Mouse (Mus musculus): ENCODE data around the gene Vmn1r178. TPM values are rescaled to one million over a fixed set of nuclear protein-coding genes. Genes with fewer than 3 reads are reported as not detected.

Gene Vmn1r178
- not detected for polyA plus RNA-seq (2017; shearing (Covaris generic))

GRCm38 (mm10) chr7:23891709-23892108 lies at the start of gene Vmn1r178:
Vmn1r178 (plus strand) TSS chr7:23892009.

GRCm38 (mm10) chr7:23866349-23866748 lies 25.5 kb upstream of the Vmn1r178 start, which contains the start of gene Vmn1r177:
Vmn1r177 (minus strand) TSS chr7:23866449.

GRCm38 (mm10) chr7:23926678-23927077 lies 34.9 kb downstream of the Vmn1r178 start, which contains the start of gene Vmn1r179:
Vmn1r179 (plus strand) TSS chr7:23926978.

Other genes with a start within 250 kb of the Vmn1r178 start
- not detected for gene Vmn1r172, start 233.7 kb upstream of the Vmn1r178 start, polyA plus RNA-seq (2017; shearing (Covaris generic))
- not detected for gene Vmn1r173, start 191.3 kb upstream of the Vmn1r178 start, polyA plus RNA-seq (2017; shearing (Covaris generic))
- gene Vmn1r174, start 139.7 kb upstream of the Vmn1r178 start, polyA plus RNA-seq (2017; shearing (Covaris generic)) = 0.04 TPM
- not detected for gene Vmn1r175, start 81.4 kb upstream of the Vmn1r178 start, polyA plus RNA-seq (2017; shearing (Covaris generic))
- not detected for gene Vmn1r176, start 54.6 kb upstream of the Vmn1r178 start, polyA plus RNA-seq (2017; shearing (Covaris generic))
- not detected for gene Vmn1r177, start 25.6 kb upstream of the Vmn1r178 start, polyA plus RNA-seq (2017; shearing (Covaris generic))
- 0.07 TPM for gene Vmn1r179, start 35.0 kb downstream of the Vmn1r178 start, polyA plus RNA-seq (2017; shearing (Covaris generic))
- not detected for gene Vmn1r180, start 58.6 kb downstream of the Vmn1r178 start, polyA plus RNA-seq (2017; shearing (Covaris generic))
- not detected for gene Vmn1r181, start 82.6 kb downstream of the Vmn1r178 start, polyA plus RNA-seq (2017; shearing (Covaris generic))
- not detected for gene V1rd19, start 109.7 kb downstream of the Vmn1r178 start, polyA plus RNA-seq (2017; shearing (Covaris generic))
- gene Vmn1r183, start 161.2 kb downstream of the Vmn1r178 start, polyA plus RNA-seq (2017; shearing (Covaris generic)) = 0.05 TPM
- 42.6 TPM for gene Zfp180, start 189.9 kb downstream of the Vmn1r178 start, polyA plus RNA-seq (2017; shearing (Covaris generic))
- 1.6 TPM for gene Zfp112, start 220.3 kb downstream of the Vmn1r178 start, polyA plus RNA-seq (2017; shearing (Covaris generic))
- 21.9 TPM for gene Zfp235, start 242.2 kb downstream of the Vmn1r178 start, polyA plus RNA-seq (2017; shearing (Covaris generic))